Mouse (Mus musculus) erythroblast, adult 5-6 weeks (primary cell): ENCODE data around the gene Naxd. TPM values are rescaled to one million over a fixed set of nuclear protein-coding genes. Genes with fewer than 3 reads are reported as not detected.
"Not testable (repeated sequence)": the region's sequence is repeated elsewhere in the genome, so short reads cannot be mapped to it uniquely, and the experiment has no call there.

Experiments used
- ATAC-seq: replicated peaks from 2 replicates; pipeline ENCODE4 v1.8.0; 2016; ENCODE audit warnings: moderate number of reproducible peaks, mild to moderate bottlenecking, moderate TSS enrichment, inconsistent platforms; ENCODE audit not compliant: poor library complexity, low FRiP score, severe bottlenecking
- total RNA-seq, 2 experiments: library from RNA; stranded (forward) in 1 of 2; stranded (reverse) in 1 of 2; fragments of 150-400 nt in 1 of 2; fragments of 200-764, 138-1000 nt in 1 of 2; gene quantifications; 2 replicates each; pipeline versions ENCODE4 v1.2.3 to v1.2.4; 2015 to 2017; ENCODE audit warnings: low replicate concordance in 2 of 2

The Naxd gene
- total RNA-seq (2015; ENCODE audit: low replicate concordance) (11.0 and 14.8 TPM in 2 replicates), total RNA-seq (2017; ENCODE audit: low replicate concordance) (11.7 and 13.9 TPM in 2 replicates)

- ATAC-seq: peak; percentile 100
These were observed at the start of gene Naxd for GRCm38 (mm10) chr8:11497017-11497990. Naxd (plus strand) TSS chr8:11497506.

- ATAC-seq: no peak
These were observed 49.3 kb upstream of the Naxd start for GRCm38 (mm10) chr8:11447910-11448570.

DNA sequence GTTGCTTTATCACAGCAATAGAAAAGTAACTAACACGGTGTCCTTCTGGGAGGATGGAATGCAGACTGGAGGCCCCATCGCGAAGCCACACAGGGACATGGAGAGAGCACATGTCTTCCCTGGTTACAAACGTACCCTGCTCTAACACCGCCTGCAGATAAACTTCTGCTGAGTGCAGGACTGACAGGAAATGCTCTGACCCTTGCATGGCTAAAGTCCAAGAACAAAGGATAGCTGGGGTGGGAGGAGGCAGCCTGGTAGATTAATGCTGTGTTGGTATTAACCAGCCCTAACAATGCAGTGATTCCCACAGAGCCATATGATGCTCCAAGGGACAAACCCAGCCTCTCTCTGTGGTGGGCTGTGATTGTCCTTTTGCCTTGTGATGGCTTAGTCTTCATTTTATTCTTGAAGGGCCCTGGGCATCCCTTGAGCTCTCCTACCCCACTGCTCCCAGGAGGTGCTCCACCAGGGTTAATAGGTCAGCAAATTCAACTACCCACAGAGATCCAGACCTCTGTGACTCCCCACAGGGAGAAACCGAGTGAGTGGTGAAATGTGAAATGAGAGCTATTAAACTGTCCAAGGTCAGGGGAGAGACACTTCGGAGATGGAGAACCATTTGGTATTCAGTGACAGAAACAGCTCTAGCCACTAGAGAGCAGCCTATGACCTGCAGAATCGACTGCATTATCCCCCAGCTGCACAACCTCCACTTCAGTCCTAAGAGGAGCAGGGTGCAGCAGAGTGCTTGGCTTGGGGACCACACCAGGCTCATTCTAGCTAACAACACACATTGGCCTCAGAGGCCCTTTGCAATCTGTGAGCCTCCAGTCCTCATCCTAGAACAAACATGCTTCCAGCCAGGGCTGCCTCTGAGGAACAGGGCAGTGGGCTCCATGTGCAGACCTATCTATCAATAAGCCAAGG lies 46.9 kb upstream of the Naxd start:
- ATAC-seq: no peak

- ATAC-seq: no peak
These were observed 45.2 kb upstream of the Naxd start for GRCm38 (mm10) chr8:11452152-11452551.

DNA sequence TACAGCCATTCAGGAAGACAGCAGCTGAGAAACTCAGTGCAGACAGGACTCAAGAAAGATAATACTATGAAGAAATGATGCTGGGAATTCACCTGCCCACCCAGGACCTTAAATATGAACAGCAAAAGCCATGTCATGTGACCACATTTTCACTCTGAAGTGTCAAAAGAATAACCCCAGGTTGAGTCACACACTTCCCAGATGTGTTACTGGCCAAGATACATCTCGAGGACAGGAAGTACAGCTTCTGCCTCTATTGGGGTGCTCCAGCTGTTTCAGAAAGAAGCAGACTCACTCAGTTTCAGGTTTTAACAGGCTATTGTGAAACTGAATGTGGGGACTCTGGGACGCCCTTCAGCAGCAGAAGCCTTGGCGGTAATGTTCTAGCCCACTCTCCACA lies 44.7 kb upstream of the Naxd start:
- no peak for ATAC-seq

DNA sequence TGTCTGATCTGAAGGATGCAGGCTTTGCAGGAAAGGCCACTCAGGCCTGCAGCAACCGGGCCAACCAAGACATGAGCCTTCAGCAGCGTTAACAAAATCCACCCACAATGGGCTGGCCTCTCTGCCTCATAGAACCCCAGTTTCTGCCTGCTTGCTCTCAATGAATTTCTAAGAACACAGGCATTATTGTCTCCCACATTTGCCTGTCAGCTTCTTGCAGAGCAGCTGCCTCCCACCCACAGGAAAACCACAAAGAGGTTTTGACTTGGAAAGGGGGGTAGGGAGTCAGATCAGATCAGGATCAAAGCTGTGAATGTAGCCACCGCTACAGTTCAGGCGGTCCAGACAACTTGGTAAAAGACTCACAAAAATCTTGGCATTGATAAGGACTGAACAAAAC lies 44.3 kb upstream of the Naxd start:
- ATAC-seq: no peak

DNA sequence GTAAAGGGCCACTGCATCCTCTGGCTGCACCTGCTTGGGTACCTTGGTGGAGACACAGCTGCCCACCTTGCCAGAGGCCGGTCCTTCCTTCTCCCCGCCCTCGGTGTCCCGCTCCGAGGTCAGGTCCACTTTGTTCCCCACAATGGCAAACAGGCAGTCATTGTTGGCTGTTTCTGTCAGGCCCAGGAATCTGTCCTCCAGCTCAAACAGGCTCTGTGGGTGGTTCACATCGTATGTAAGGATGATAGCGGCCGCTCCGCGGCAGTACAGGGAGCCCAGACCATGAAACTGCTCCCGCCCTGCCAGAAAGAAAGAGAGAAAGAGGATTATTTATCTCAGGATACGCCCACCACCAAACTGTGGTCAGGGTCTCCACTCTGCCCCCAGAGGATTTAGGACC lies 43.1 kb upstream of the Naxd start:
- ATAC-seq: no peak

DNA sequence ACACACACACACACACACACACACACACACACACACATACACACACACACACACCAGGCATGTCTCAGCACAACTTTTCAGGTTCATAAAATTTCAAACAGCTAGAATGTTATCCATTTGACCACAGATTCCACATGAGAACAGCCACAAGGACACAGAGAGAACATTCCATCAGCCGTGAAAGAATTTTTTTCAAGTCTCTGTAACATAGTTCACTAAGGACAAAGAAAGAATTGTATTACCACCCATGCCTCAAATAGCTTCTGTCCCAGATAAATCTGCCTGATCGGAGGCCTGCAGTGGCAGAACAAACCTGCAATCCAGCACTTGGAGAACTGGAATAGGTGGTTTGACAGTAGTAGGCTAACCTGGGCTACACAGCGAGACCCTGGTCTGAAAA lies 40.0 kb upstream of the Naxd start:
- ATAC-seq: no peak

- no peak for ATAC-seq
These were observed 39.1 kb upstream of the Naxd start for GRCm38 (mm10) chr8:11457981-11458836.

- ATAC-seq: no peak
These were observed 38.3 kb upstream of the Naxd start for GRCm38 (mm10) chr8:11459016-11459415.

- ATAC-seq: no peak
These were observed 36.4 kb upstream of the Naxd start for GRCm38 (mm10) chr8:11460934-11461333.

DNA sequence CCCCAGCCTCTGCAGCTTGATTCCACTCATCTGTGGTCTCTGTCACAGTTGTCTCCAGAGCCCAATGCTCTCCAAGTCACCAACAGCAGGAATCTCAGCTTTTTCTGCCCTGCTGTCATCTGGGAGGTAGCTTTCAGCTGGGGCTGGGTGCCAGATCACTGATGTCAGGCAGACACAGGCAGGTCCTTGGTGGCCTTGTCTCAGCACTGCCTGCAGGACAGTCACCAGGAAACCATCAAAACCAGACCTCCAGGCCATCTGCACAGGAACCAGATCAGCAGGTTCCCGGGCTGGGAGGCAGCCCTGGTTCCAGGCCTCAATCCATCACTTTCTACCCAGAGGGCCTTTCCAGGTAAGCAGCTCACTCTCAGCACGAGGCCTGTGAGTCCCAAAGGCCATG lies 35.5 kb upstream of the Naxd start:
- no peak for ATAC-seq

DNA sequence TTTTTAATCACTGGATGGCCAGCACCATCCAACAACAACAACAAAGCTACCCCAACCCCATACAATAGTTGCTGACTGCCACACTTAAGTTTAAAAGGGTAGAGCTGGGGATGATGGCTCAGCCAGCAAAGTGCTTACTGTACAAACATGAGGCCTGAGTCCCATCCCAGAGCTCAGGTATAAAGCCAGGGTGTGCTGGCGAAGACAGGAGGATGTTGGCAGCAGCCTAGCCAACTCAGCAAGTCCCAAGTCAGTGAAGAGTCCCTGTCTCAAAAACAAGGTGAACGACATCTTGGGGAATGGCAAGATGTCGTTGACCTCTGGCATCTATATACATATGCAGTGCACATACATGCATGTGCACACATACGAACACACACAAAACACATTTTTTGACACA lies 34.7 kb upstream of the Naxd start:
- ATAC-seq: no peak

DNA sequence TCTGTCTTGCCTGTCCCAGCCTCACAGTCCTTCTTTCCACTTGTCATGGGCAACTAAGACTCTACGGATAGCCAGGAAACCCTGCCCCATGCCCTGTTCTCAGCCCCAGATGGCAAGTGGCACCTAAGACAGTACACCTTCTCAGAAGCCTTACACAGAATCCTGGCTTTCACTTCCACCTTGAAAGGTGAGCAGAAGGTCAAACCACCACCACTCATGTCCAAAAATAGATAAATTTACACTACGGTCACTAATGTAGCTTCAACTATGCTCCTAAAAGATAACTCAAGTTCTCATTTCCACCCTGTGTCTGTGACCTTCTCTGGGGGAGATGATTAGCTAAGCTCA lies 33.8 kb upstream of the Naxd start:
- no peak for ATAC-seq

DNA sequence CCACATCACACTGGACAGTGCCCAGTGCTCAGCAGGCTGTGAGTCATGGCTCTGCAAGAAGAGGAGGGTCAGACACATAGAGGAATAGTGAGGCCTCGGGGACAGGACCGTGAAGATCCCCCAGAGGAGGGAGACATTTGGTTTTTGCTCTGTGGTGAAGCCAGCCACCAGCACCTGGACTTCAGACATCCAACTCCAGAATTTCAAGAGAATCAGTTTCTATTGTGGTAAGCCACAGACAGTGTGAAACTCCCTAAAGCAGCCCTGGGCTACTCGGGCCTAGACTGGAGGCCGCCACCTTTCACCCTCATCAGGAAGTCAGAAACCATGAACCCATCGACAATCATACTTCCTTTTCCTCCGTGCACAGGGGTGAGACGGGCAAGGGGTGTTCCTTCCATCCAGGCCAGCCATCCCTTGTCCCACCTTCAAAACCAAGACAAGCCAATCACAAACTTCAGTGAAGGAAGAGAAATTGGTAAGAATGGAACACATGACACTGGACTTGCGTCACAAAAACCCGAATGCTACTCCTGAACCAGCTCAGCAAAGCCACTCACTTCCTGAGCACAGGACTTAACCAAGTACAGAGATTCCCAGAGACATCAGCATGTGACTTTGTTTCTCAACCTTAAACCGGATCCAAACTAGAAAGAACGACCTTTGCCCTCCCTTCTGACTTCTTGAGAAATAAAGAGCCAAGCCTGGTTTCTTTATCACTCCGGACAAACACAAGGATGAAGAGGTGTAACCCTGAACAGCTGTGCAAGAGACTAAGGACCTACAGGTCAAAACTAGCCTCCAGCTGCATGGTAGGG lies 33.2 kb upstream of the Naxd start:
- no peak for ATAC-seq

GRCm38 (mm10) chr8:11464707-11464964 lies 32.7 kb upstream of the Naxd start:
- no peak for ATAC-seq

- ATAC-seq: no peak
These were observed 31.7 kb upstream of the Naxd start for GRCm38 (mm10) chr8:11465619-11466018.

DNA sequence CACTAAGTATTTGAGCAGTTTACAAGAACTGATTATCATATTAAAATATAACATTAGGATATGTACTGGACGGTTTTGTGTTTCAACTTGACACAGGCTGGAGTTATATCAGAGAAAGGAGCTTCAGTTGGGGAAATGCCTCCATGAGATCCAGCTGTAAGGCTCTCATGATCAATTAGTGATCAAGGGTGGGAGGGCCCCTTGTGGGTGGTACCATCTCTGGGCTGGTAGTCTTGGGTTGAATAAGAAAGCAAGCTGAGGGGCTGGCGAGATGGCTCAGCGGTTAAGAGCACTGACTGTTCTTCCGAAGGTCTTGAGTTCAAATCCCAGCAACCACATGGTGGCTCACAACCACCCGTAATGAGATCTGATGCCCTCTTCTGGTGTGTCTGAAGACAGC lies 30.8 kb upstream of the Naxd start:
- not testable (repeated sequence) for ATAC-seq

DNA sequence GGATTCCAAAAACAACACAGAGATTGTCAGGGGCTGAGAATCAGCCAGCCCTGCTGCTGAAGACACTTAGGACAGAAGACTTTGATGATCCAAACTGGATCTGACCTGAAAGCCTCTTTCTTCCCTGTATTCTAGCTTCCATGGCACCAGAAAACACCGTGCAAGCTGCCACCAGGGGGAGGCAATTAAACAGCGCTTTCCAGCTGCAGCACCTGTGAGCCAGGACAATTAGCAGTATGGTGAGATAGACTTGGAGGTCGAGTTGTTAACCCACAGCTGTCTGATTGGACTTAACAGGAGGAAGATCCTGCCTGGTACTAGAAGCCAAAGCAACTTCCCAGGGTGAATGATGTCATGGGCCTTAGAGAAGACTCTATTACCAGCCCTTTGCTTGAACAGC lies 28.2 kb upstream of the Naxd start:
- ATAC-seq: no peak
